Mouse (Mus musculus): ENCODE measurements around the gene Kcna2. TPM values are rescaled to one million over a fixed set of nuclear protein-coding genes. Genes with fewer than 3 reads are reported as not detected.
A peak's percentile ranks its signal among the peaks of the same experiment; 100 is the strongest.

The Kcna2 gene
- polyA plus RNA-seq (2015; fragmentation: Nextera tagmentation; extraction: Ambion mirVana), result 1.2 and 1.3 TPM in 2 replicates

DNA sequence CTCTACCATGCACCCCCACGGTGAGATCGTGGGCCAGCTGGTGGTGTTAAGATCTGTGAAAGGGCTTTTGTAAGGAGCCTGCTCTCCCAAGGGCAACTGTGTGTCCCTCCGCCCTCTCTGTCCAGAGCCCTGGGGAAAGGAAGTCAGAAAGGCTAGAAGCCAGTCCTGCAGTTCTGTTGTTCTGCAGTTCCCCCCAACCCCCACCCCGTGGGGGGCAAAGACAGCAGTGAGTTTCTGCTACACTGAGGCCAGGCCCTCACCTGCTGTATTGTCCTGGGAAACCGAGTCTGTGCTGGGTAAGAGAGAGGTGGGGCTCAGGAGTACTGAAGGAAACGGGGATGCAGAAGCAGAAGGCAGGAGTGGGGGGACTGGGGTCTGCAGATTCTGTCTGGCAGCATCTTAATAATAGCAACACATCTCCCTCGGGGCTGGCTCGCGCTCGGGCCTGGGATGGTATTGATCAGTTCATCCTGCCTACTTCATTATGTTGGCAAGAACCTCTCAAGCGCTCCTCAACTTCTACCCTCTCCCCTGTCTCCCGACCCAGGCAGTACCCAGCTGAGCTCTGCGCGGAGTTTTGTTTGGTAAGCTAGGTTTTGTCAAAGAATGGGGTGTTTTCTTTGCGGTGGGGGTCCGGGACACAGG is at the start of gene Kcna2:
Gene Kcna2 (plus strand): TSS at position 336 of the 645 bp plus-strand sequence.
- H3K27me3 ChIP-seq, result peaks cover 36% of the 10 kb centered on the region
- peak within 1 kb of the TSS; percentile 76 for H3K4me3 ChIP-seq
- peak within 1 kb of the TSS; percentile 89 for H3K27ac ChIP-seq
- WGBS, result 2% methylated on average over 16 of the region's 16 CpGs
- ATAC-seq (ENCODE audit: low FRiP score), result peak; percentile 47
- H3K36me3 ChIP-seq, result peaks cover 10% of the 10 kb centered on the region; the same call in 1 of the 2 replicates
- H3K9ac ChIP-seq, result peak within 1 kb of the TSS; percentile 88
- peak within 1 kb of the TSS; percentile 88 for H3K4me2 ChIP-seq
- no peaks in the 10 kb centered on the region for H3K9me3 ChIP-seq
- peaks cover 42% of the 10 kb centered on the region for H3K4me1 ChIP-seq (replicated peaks)

DNA sequence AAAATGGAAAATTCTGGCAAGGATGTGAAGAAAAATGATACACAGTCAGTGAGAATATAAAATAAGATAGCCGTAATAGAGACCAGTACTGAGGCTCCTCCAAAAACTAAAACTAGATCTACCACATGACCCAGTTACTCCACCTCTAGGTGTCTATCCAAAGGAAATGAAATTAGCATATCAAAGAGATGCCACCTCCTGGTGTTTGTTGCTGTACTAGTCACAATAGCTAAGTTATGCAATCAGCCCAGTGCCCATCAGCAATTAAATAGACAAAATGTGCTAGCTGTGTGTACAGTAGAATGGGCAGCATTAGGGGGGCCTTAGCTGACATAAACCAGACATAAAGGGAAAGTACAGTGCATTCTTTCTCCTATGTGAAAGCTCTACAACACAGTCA is 39.5 kb upstream of the Kcna2 start:
- Histone ChIP-seq H3K36me3 (no peaks in the 10 kb centered on the region), H3K27ac (no peak overlapping the region), H3K9me3 (no peaks in the 10 kb centered on the region), H3K4me1 (replicated peaks) (0 out of 2 replicates have a peak, but pooled peaks cover 6% of the 10 kb centered on the region), H3K4me3 (no peak overlapping the region), H3K27me3 (no peaks in the 10 kb centered on the region), H3K4me2 (no peak overlapping the region), H3K9ac (no peak overlapping the region)
- no peak for ATAC-seq (ENCODE audit: low FRiP score)
- 94% methylated on average over 1 of the region's 1 CpGs for WGBS

DNA sequence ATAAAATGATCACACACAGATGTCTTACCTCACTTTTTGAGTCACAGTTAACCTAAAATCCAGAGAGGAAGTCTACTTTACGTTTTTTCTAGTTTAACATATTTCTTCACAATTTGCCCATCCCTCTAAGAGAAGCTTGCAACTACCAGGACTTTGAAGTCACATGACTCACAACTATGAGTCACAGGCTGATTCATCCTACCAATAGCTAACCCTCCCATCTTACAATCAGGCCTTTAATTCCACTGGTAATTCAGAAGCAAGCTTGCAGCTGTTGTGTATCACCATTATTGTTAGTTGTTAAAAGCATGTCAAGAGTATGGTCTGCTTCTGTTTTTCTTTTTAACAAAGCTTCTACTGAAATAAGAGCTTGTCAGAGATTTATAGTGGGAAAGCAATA is 38.2 kb upstream of the Kcna2 start:
- no peak overlapping the region for H3K27ac ChIP-seq
- ATAC-seq (ENCODE audit: low FRiP score), result no peak
- no peak overlapping the region for H3K4me3 ChIP-seq
- no peaks in the 10 kb centered on the region for H3K27me3 ChIP-seq
- H3K4me1 ChIP-seq (replicated peaks), result 0 out of 2 replicates have a peak, but pooled peaks cover 6% of the 10 kb centered on the region
- no peaks in the 10 kb centered on the region for H3K36me3 ChIP-seq
- WGBS, result 77% methylated on average over 1 of the region's 1 CpGs
- H3K9me3 ChIP-seq, result no peaks in the 10 kb centered on the region
- no peak overlapping the region for H3K9ac ChIP-seq
- no peak overlapping the region for H3K4me2 ChIP-seq

DNA sequence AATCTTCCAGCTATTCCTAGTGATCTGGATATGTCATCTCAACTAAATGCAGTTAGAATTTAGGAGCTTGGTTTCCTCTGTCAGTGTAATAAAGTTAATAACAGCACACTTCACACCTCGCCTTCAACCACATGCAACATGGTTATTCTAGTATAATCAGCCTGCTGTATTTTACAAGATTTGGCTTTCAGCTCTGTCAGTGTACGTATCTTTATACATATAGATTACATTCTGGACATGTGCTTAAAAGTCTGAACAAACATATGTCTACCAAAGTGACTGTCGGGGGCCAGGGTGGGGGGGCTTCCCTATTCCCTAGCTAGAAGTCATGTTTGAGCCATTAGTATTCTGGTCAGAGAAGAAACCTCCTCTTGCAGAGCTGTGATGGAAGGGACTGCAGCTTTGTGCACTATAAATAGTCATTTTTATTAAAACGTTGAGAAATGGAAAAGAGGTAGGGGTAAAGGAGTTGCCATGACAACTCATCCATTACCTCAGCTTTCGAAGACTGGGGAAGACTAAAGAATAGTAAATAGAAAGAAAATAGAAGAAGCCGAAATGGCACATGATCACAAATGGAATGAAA is 35.3 kb upstream of the Kcna2 start:
- peak overlapping the region; percentile 44 for H3K27ac ChIP-seq
- WGBS, result 57% methylated on average over 6 of the region's 6 CpGs
- H3K4me1 ChIP-seq (replicated peaks), result 0 out of 2 replicates have a peak, but pooled peaks cover 6% of the 10 kb centered on the region
- peak; percentile 79 for ATAC-seq (ENCODE audit: low FRiP score)
- H3K27me3 ChIP-seq, result no peaks in the 10 kb centered on the region
- H3K4me3 ChIP-seq, result no peak overlapping the region
- H3K4me2 ChIP-seq, result no peak overlapping the region
- H3K36me3 ChIP-seq, result no peaks in the 10 kb centered on the region
- no peak overlapping the region for H3K9ac ChIP-seq
- H3K9me3 ChIP-seq, result no peaks in the 10 kb centered on the region

DNA sequence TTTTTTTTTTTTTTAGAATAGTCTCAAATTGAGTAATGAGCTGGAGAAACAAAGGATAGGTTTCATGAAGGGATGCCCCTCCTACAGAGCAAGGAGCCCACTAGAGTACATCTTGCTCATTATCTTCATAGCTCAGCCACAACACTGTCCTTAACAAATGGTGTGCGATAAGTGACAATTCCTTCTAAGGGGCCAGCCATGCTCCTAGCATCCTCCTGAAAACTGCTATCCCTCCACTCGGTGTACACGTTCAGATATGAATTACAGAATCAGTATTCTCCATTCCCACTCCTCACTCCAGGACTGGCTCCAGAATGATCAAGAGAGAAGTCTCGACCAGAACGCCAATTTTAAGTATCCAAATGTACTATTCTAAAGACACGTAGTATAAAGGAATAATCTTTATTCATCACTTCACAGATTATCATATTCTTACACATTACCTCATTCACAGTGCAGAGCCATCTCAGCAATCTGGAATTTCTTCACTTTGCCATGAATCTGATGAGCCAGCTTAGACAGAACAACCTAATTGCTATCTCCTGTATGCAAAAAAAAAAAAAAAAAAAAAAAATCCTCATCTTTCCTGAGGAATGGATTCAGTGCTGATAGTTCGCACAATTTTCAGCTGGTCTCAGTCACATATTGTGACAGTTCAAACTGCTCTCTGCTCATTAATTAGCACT is 34.6 kb upstream of the Kcna2 start:
- Histone ChIP-seq H3K9ac (no peak overlapping the region), H3K36me3 (no peaks in the 10 kb centered on the region), H3K9me3 (no peaks in the 10 kb centered on the region), H3K27ac (peak overlapping the region; percentile 64), H3K4me2 (no peak overlapping the region), H3K4me3 (no peak overlapping the region), H3K27me3 (no peaks in the 10 kb centered on the region), H3K4me1 (replicated peaks) (0 out of 2 replicates have a peak, but pooled peaks cover 6% of the 10 kb centered on the region)
- WGBS, result 71% methylated on average over 7 of the region's 7 CpGs
- ATAC-seq (ENCODE audit: low FRiP score), result peak; percentile 72

GRCm38 (mm10) chr3:107067245-107067644 is 33.7 kb upstream of the Kcna2 start:
- ATAC-seq (ENCODE audit: low FRiP score), result no peak
- Histone ChIP-seq H3K4me2 (no peak overlapping the region), H3K4me3 (no peak overlapping the region), H3K36me3 (no peaks in the 10 kb centered on the region), H3K9ac (no peak overlapping the region), H3K9me3 (no peaks in the 10 kb centered on the region), H3K27me3 (no peaks in the 10 kb centered on the region), H3K4me1 (replicated peaks) (0 out of 2 replicates have a peak, but pooled peaks cover 6% of the 10 kb centered on the region), H3K27ac (peak overlapping the region; percentile 64; the same call in 1 of the 2 replicates)
- WGBS, result 78% methylated on average over 6 of the region's 6 CpGs

DNA sequence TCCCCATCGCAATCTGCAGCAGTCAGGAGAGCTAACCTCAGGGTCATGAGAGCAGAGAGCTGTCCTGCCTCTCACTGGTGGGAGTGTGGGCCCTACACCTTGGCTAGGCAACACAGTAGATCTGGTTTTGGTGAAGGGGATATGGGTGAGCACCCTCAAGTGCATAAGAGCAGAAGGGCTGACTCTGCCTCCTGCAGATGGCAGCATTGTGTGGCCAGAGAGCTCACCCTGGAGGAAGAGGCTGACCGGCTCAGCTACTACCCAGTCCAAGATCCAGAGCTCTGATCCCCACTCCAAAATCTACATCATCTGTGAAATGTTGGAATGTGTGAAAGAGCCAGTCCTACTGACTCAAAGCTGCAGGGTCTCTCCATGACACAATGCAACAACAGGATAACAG is 27.1 kb upstream of the Kcna2 start:
- no peaks in the 10 kb centered on the region for H3K36me3 ChIP-seq
- H3K4me3 ChIP-seq, result no peak overlapping the region
- H3K9me3 ChIP-seq, result no peaks in the 10 kb centered on the region
- H3K27ac ChIP-seq, result no peak overlapping the region
- no peaks in the 10 kb centered on the region for H3K4me1 ChIP-seq (replicated peaks)
- ATAC-seq (ENCODE audit: low FRiP score), result no peak
- H3K9ac ChIP-seq, result no peak overlapping the region
- no peak overlapping the region for H3K4me2 ChIP-seq
- WGBS, result 72% methylated on average over 2 of the region's 2 CpGs
- H3K27me3 ChIP-seq, result no peaks in the 10 kb centered on the region

DNA sequence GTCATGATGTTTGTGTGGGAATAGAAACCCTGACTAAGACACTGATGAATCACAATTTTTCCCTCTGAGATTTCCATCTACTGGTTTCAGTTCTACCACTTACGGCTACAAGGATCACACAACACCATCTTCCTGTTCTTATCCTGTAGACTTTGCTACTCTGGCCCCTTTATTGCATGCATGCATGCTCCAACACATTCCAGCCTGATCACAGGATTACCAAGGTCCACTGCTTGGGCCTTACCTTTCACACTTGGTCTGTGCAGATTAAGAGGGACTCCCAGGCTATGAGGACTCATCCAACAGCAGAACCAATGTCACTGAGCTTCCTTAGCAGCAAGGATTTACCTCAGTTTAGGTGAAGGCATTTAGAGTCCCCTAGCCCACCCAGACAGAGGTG is 25.2 kb upstream of the Kcna2 start:
- no peak overlapping the region for H3K4me2 ChIP-seq
- no peaks in the 10 kb centered on the region for H3K36me3 ChIP-seq
- WGBS, result 82% methylated on average over 1 of the region's 1 CpGs
- no peak overlapping the region for H3K27ac ChIP-seq
- no peak overlapping the region for H3K4me3 ChIP-seq
- H3K9ac ChIP-seq, result no peak overlapping the region
- no peaks in the 10 kb centered on the region for H3K27me3 ChIP-seq
- H3K4me1 ChIP-seq (replicated peaks), result no peaks in the 10 kb centered on the region
- no peak for ATAC-seq (ENCODE audit: low FRiP score)
- H3K9me3 ChIP-seq, result no peaks in the 10 kb centered on the region

DNA sequence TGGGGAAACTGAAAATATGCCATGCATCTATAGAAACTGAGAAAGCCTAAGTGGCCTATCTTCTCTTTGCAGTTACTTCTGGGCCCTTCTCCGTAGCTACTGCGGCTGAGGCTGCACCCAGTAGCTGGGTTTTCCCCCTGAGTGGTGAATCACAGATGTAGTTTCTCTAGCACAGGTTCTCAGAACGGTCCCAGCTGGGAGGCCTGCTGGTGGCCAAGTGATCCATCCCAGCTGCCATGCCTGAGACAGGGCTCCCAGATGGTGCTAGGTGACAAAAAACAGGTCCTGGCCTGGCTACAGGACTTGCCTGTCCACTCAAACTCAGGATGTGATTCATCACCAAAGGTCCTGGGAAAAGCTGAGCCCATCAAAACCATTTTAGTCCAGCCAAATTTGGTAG is 24.3 kb upstream of the Kcna2 start:
- Histone ChIP-seq H3K4me2 (no peak overlapping the region), H3K27ac (no peak overlapping the region), H3K27me3 (no peaks in the 10 kb centered on the region), H3K4me1 (replicated peaks) (no peaks in the 10 kb centered on the region), H3K9me3 (no peaks in the 10 kb centered on the region), H3K36me3 (no peaks in the 10 kb centered on the region), H3K4me3 (no peak overlapping the region), H3K9ac (no peak overlapping the region)
- no peak for ATAC-seq (ENCODE audit: low FRiP score)
- WGBS, result 84% methylated on average over 3 of the region's 3 CpGs

GRCm38 (mm10) chr3:107077101-107077500 is 23.8 kb upstream of the Kcna2 start:
- 96% methylated on average over 2 of the region's 2 CpGs for WGBS
- H3K9me3 ChIP-seq, result no peaks in the 10 kb centered on the region
- no peak overlapping the region for H3K4me2 ChIP-seq
- H3K27ac ChIP-seq, result no peak overlapping the region
- no peaks in the 10 kb centered on the region for H3K4me1 ChIP-seq (replicated peaks)
- H3K27me3 ChIP-seq, result no peaks in the 10 kb centered on the region
- ATAC-seq (ENCODE audit: low FRiP score), result no peak
- H3K4me3 ChIP-seq, result no peak overlapping the region
- no peak overlapping the region for H3K9ac ChIP-seq
- no peaks in the 10 kb centered on the region for H3K36me3 ChIP-seq

DNA sequence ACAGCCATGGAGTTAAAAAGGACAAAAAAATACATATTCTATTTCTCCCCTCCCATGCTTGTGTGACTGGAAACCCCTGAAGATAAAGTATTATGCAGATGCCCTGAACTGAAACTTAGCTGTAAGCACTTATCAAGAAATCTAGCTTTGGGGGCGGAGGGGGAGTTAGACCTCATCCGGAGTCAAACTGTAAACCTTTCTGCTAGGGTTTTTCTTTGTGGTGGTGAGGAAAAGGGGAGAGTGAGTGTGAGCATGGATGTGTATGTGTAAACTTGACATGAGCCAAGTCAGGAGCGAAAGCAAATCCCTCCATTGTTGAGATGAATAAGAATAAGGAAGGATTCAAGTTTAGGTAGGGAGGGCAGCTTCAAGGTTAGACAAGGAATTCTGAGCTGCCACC is 20.1 kb upstream of the Kcna2 start:
- H3K27ac ChIP-seq, result no peak overlapping the region
- no peak overlapping the region for H3K4me2 ChIP-seq
- no peaks in the 10 kb centered on the region for H3K27me3 ChIP-seq
- H3K36me3 ChIP-seq, result no peaks in the 10 kb centered on the region
- H3K4me3 ChIP-seq, result no peak overlapping the region
- H3K4me1 ChIP-seq (replicated peaks), result no peaks in the 10 kb centered on the region
- WGBS, result 92% methylated on average over 3 of the region's 3 CpGs
- H3K9me3 ChIP-seq, result no peaks in the 10 kb centered on the region
- H3K9ac ChIP-seq, result no peak overlapping the region
- ATAC-seq (ENCODE audit: low FRiP score), result no peak

- Histone ChIP-seq H3K9me3 (no peaks in the 10 kb centered on the region), H3K4me2 (no peak overlapping the region), H3K9ac (no peak overlapping the region), H3K36me3 (no peaks in the 10 kb centered on the region), H3K4me3 (no peak overlapping the region), H3K27ac (no peak overlapping the region), H3K4me1 (replicated peaks) (no peaks in the 10 kb centered on the region), H3K27me3 (no peaks in the 10 kb centered on the region)
- ATAC-seq (ENCODE audit: low FRiP score), result peak; percentile 49; the same call in 1 of the 2 replicates
- WGBS, result 26% methylated on average over 3 of the region's 3 CpGs
Observed at GRCm38 (mm10) chr3:107081227-107081626, 19.7 kb upstream of the Kcna2 start.
